Mouse (Mus musculus) ES-Bruce4 (cell line): ENCODE measurements around the gene Slc50a1. TPM values are rescaled to one million over a fixed set of nuclear protein-coding genes. Genes with fewer than 3 reads are reported as not detected.
A peak's percentile ranks its signal among the peaks of the same experiment; 100 is the strongest.

Experiments used
- H3K27ac ChIP-seq: 2 replicates; pipeline ENCODE4 v1.5.1; 2012; ENCODE audit warnings: low read length, inconsistent platforms; ENCODE audit not compliant: insufficient read depth
- H3K27me3 ChIP-seq: 2 replicates; pipeline ENCODE4 v1.6.1; 2012; ENCODE audit warnings: mild to moderate bottlenecking, low read length, inconsistent platforms; ENCODE audit not compliant: control insufficient read depth, poor library complexity, insufficient read depth, severe bottlenecking
- H3K36me3 ChIP-seq: 2 replicates; pipeline ENCODE4 v1.6.1; 2012; ENCODE audit warnings: inconsistent platforms, mild to moderate bottlenecking, low read length, moderate library complexity; ENCODE audit not compliant: control insufficient read depth, poor library complexity, insufficient read depth, severe bottlenecking
- H3K4me1 ChIP-seq: one replicate; pipeline ENCODE4 v1.8.1; 2011; ENCODE audit warnings: low read length; ENCODE audit not compliant: control insufficient read depth, insufficient read depth
- H3K4me3 ChIP-seq: 2 replicates; pipeline ENCODE4 v1.5.1; 2011; ENCODE audit warnings: low read depth, mild to moderate bottlenecking, low read length
- H3K9ac ChIP-seq: 2 replicates; pipeline ENCODE4 v1.6.1; 2012; ENCODE audit warnings: low read depth, mild to moderate bottlenecking, inconsistent platforms; ENCODE audit not compliant: poor library complexity, severe bottlenecking
- H3K9me3 ChIP-seq: replicated peaks from 2 replicates; pipeline ENCODE4 v1.6.1; 2012; ENCODE audit warnings: mild to moderate bottlenecking, low read length, inconsistent platforms; ENCODE audit not compliant: control insufficient read depth, poor library complexity, insufficient read depth, severe bottlenecking
- CTCF ChIP-seq: IDR thresholded peaks from one replicate; pipeline ENCODE4 v1.8.1; 2011; ENCODE audit warnings: low read depth, low read length
- EP300 ChIP-seq: IDR thresholded peaks from 2 replicates; pipeline ENCODE4 v1.6.1; 2011; ENCODE audit warnings: low read depth, low read length; ENCODE audit not compliant: insufficient read depth
- POLR2A ChIP-seq: IDR thresholded peaks from one replicate; pipeline ENCODE4 v1.8.1; 2011; ENCODE audit warnings: low read length; ENCODE audit not compliant: insufficient read depth
- polyA plus RNA-seq: library from polyadenylated mRNA; stranded (reverse); fragments of >200 nt; gene quantifications from 2 replicates; pipeline ENCODE4 v1.2.4, GENCODE M21; 2011; ENCODE audit warnings: low read depth; ENCODE audit not compliant: missing spikeins, insufficient read depth, insufficient read length

Gene Slc50a1
- polyA plus RNA-seq, 1 experiment = 35.7 TPM

- TF ChIP-seq CTCF (no peak), POLR2A (no peak), EP300 (no peak)
Measured at GRCm38 (mm10) chr3:89299499-89299898, 29.1 kb upstream of the Slc50a1 start.

DNA sequence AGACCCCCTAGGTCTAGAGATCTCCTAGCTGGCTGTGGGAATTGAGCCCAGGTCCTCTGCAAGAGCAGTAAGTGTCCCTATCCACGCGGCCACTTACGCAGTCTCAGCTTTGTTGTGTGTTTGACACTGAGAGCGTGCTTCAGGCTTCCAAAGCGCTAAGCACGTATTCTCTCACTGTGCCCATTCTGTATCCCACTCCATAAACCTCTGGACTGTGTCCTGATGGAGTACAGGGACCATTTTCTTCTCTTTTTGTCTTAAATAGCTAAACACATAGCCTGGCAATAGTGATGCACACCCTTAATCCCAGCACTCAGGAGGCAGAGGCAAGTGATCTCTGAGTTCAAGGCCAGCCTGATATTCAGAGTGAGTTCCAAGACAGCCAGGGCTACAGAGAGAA lies 28.5 kb upstream of the Slc50a1 start:
- H3K36me3 ChIP-seq = no peaks in the 10 kb centered on the region
- no peak overlapping the region for H3K27ac ChIP-seq
- no peak overlapping the region for H3K9ac ChIP-seq
- no peaks in the 10 kb centered on the region for H3K27me3 ChIP-seq
- H3K4me1 ChIP-seq = no peaks in the 10 kb centered on the region
- no peak overlapping the region for H3K4me3 ChIP-seq
- no peak for TF ChIP-seq CTCF
- TF ChIP-seq POLR2A = no peak
- TF ChIP-seq EP300 = no peak
- H3K9me3 ChIP-seq = no peaks in the 10 kb centered on the region

More at GRCm38 (mm10) chr3:89299499-89299898, 29.1 kb upstream of the Slc50a1 start:
- H3K9ac ChIP-seq = peak overlapping the region; percentile 5; the same call in 1 of the 2 replicates
- no peaks in the 10 kb centered on the region for H3K36me3 ChIP-seq
- H3K4me3 ChIP-seq = no peak overlapping the region
- H3K27me3 ChIP-seq = no peaks in the 10 kb centered on the region
- no peak overlapping the region for H3K27ac ChIP-seq
- H3K9me3 ChIP-seq = no peaks in the 10 kb centered on the region
- no peaks in the 10 kb centered on the region for H3K4me1 ChIP-seq

DNA sequence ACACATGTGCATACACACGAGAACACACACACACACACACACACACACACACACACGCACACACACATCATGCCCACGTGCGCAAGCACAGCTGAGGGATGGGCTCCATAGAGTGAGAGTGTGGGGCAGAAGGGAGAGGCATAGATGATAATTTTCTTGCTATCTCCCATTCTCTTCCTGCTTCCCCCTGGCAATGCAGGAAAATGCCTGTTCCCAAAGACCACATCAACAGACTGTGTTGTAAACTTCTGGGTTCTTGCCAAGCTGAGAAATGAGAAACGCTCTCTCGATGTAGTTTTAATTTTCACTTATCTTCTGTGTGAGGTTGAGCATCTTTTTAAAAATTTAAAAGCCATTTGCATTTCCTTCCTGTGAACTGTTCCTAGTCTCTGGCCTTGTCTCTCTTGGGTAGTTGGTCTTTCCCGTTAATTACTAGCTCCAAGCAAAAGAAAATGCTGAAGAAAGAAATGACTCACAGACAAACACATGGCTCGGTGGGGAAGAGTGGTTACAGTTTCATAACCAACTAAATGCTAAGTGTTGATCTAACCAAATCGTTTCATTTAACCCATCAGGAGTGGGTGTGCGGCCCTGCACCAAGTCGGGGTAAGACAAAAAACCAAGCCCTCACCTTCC lies 26.5 kb upstream of the Slc50a1 start:
- H3K27me3 ChIP-seq = no peaks in the 10 kb centered on the region
- H3K27ac ChIP-seq = no peak overlapping the region
- no peaks in the 10 kb centered on the region for H3K4me1 ChIP-seq
- H3K36me3 ChIP-seq = no peaks in the 10 kb centered on the region
- TF ChIP-seq POLR2A = no peak
- TF ChIP-seq EP300 = no peak
- TF ChIP-seq CTCF = no peak
- no peak overlapping the region for H3K9ac ChIP-seq
- H3K4me3 ChIP-seq = no peak overlapping the region
- H3K9me3 ChIP-seq = no peaks in the 10 kb centered on the region

GRCm38 (mm10) chr3:89295685-89296230 lies 25.4 kb upstream of the Slc50a1 start:
- Histone ChIP-seq H3K27me3 (no peaks in the 10 kb centered on the region), H3K4me3 (no peak overlapping the region), H3K36me3 (no peaks in the 10 kb centered on the region), H3K9ac (no peak overlapping the region), H3K9me3 (no peaks in the 10 kb centered on the region), H3K4me1 (no peaks in the 10 kb centered on the region), H3K27ac (no peak overlapping the region)
- TF ChIP-seq POLR2A (no peak), CTCF (no peak), EP300 (no peak)

GRCm38 (mm10) chr3:89294195-89294594 lies 23.8 kb upstream of the Slc50a1 start:
- Histone ChIP-seq H3K4me3 (no peak overlapping the region), H3K27me3 (no peaks in the 10 kb centered on the region), H3K9me3 (no peaks in the 10 kb centered on the region), H3K4me1 (no peaks in the 10 kb centered on the region), H3K36me3 (no peaks in the 10 kb centered on the region), H3K27ac (no peak overlapping the region), H3K9ac (no peak overlapping the region)
- no peak for TF ChIP-seq POLR2A

GRCm38 (mm10) chr3:89293247-89293918 lies 23.0 kb upstream of the Slc50a1 start:
- Histone ChIP-seq H3K4me3 (no peak overlapping the region), H3K27ac (no peak overlapping the region), H3K9me3 (no peaks in the 10 kb centered on the region), H3K36me3 (no peaks in the 10 kb centered on the region), H3K9ac (no peak overlapping the region), H3K27me3 (no peaks in the 10 kb centered on the region), H3K4me1 (no peaks in the 10 kb centered on the region)
- TF ChIP-seq CTCF = no peak
- no peak for TF ChIP-seq POLR2A
